Comparison of ENCODE assay signal across 23 mouse cellular contexts in genomic region chr5:24299845-24300589, GRCm38 (mm10). TPM values are rescaled to one million over a fixed set of nuclear protein-coding genes. Genes with fewer than 3 reads are reported as not detected.
DNase-seq lines count a peak whose midpoint lies in the region; ATAC-seq and TF ChIP-seq lines count a peak whose summit lies in the region.
"Had no signal": no experiment of that assay in that cellular context is flagged by ENCODE, and none has a peak within 500 bp of the region (broad histone marks: within the 10 kb centered on the region; RNA-seq: fewer than 3 reads in every experiment).

No protein-coding gene starts in this region.

- peaks cover 10% of the 10 kb centered on the region; the same call in 1 of the 2 replicates for H3K4me1 ChIP-seq in heart, embryonic 13.5 days
- no peaks in the 10 kb centered on the region for H3K4me1 ChIP-seq in forebrain, embryonic 15.5 days
- H3K4me1 ChIP-seq: forebrain, embryonic 13.5 days; intestine, embryonic 15.5 days; neural tube, embryonic 15.5 days; stomach, embryonic 15.5 days had no signal

- H3K9ac ChIP-seq in heart, embryonic 13.5 days, result no peak overlapping the region
- no peak overlapping the region for H3K9ac ChIP-seq in forebrain, embryonic 15.5 days (replicated peaks)
- H3K9ac ChIP-seq: forebrain, embryonic 13.5 days; intestine, embryonic 15.5 days; neural tube, embryonic 15.5 days; stomach, embryonic 15.5 days had no signal

- H3ac ChIP-seq in myocyte (ENCODE audit: control insufficient read depth, insufficient read length), result no peak overlapping the region

- no peaks in the 10 kb centered on the region for H3K79me2 ChIP-seq in myocyte (ENCODE audit: control insufficient read depth, insufficient read depth)

- DNase-seq in adrenal gland, postnatal 14 days, result peak; percentile 27
- DNase-seq in adrenal gland, postnatal 4 days (ENCODE audit: low spot score in 2 of 2), result no peak
- DNase-seq in left cerebral cortex, postnatal 4 days, result peak; percentile 49
- no peak for DNase-seq in left cerebral cortex, postnatal 10 days (ENCODE audit: extremely low spot score in 1 of 2, low spot score in 2 of 2)
- DNase-seq in thymus, postnatal 10 days (ENCODE audit: low spot score in 2 of 2), result no peak
- DNase-seq: cerebellum, adult 11-12 months; embryo, embryonic 11 days; gastrocnemius, adult 2 months; lung, adult 2 months; right cerebral cortex, adult 18-20 months; spleen, adult 18-20 months; thymus, postnatal 25 days had no signal

- no peak for ATAC-seq in heart, embryonic 13.5 days (ENCODE audit: extremely low read depth, insufficient number of reproducible peaks, low FRiP score, low TSS enrichment)
- ATAC-seq in forebrain, embryonic 15.5 days (replicated peaks), result no peak
- ATAC-seq: forebrain, embryonic 13.5 days; intestine, embryonic 15.5 days; Patski had no signal

- 0 out of 2 replicates have a peak, but pooled peaks cover 2% of the 10 kb centered on the region for H3K9me3 ChIP-seq in heart, embryonic 13.5 days
- no peaks in the 10 kb centered on the region for H3K9me3 ChIP-seq in forebrain, embryonic 15.5 days
- H3K9me3 ChIP-seq: intestine, embryonic 15.5 days; neural tube, embryonic 15.5 days; stomach, embryonic 15.5 days had no signal

- no peaks in the 10 kb centered on the region for H3K36me3 ChIP-seq in heart, embryonic 13.5 days
- H3K36me3 ChIP-seq in myocyte (ENCODE audit: control insufficient read depth, insufficient read depth), result no peaks in the 10 kb centered on the region
- H3K36me3 ChIP-seq in forebrain, embryonic 15.5 days, result no peaks in the 10 kb centered on the region
- H3K36me3 ChIP-seq: hindbrain, embryonic 10.5 days; intestine, embryonic 15.5 days; neural tube, embryonic 15.5 days; stomach, embryonic 15.5 days had no signal

- WGBS in heart, embryonic 13.5 days, result 26% methylated on average over 5 of the region's 5 CpGs
- WGBS in forebrain, embryonic 15.5 days, result 62% methylated on average over 5 of the region's 5 CpGs

- H3K4me2 ChIP-seq in heart, embryonic 13.5 days, result no peak overlapping the region
- H3K4me2 ChIP-seq in myocyte (ENCODE audit: low read depth), result peak overlapping the region; percentile 3
- no peak overlapping the region for H3K4me2 ChIP-seq in forebrain, embryonic 15.5 days (replicated peaks)
- H3K4me2 ChIP-seq: forebrain, embryonic 13.5 days; intestine, embryonic 15.5 days; neural tube, embryonic 15.5 days; stomach, embryonic 15.5 days had no signal

- intact Hi-C loops in left cerebral cortex, postnatal 4 days (cut with DNase I), result no loop called here
- intact Hi-C loops in left cerebral cortex, postnatal 10 days (cut with DNase I), result no loop called here

- peak overlapping the region; percentile 39; the same call in 1 of the 2 replicates for H3K27ac ChIP-seq in heart, embryonic 13.5 days (replicated peaks)
- no peak overlapping the region for H3K27ac ChIP-seq in forebrain, embryonic 15.5 days (replicated peaks)
- H3K27ac ChIP-seq: forebrain, embryonic 13.5 days; gastrocnemius, adult 2 months; hindbrain, embryonic 10.5 days; intestine, embryonic 15.5 days; kidney, postnatal 0 days; neural tube, embryonic 15.5 days; stomach, embryonic 15.5 days had no signal

- H3K27me3 ChIP-seq in heart, embryonic 13.5 days (replicated peaks), result peaks cover 4% of the 10 kb centered on the region; the same call in 1 of the 2 replicates
- no peaks in the 10 kb centered on the region for H3K27me3 ChIP-seq in myocyte (ENCODE audit: control insufficient read depth, insufficient read depth, insufficient read length)
- H3K27me3 ChIP-seq in forebrain, embryonic 15.5 days, result no peaks in the 10 kb centered on the region
- H3K27me3 ChIP-seq: forebrain, embryonic 13.5 days; intestine, embryonic 15.5 days; neural tube, embryonic 15.5 days; Patski; stomach, embryonic 15.5 days had no signal

- no peak overlapping the region for H3K4me3 ChIP-seq in heart, embryonic 13.5 days
- no peak overlapping the region for H3K4me3 ChIP-seq in myocyte
- H3K4me3 ChIP-seq in forebrain, embryonic 15.5 days, result no peak overlapping the region
- H3K4me3 ChIP-seq: forebrain, embryonic 13.5 days; gastrocnemius, adult 2 months; hindbrain, embryonic 10.5 days; intestine, embryonic 15.5 days; neural tube, embryonic 15.5 days; stomach, embryonic 15.5 days had no signal

- TF ChIP-seq POLR2A in myocyte (IDR thresholded peaks at IDR 0.05; ENCODE audit: insufficient read length, low read depth), result no peak

TF ChIP-seq in myocyte, 11 proteins besides CTCF, POLR2A, EP300 and RAD21:
- no peak for TF ChIP-seq USF1 (IDR thresholded peaks at IDR 0.05; ENCODE audit: low read depth)
- no peak for TF ChIP-seq TCF3 (IDR thresholded peaks at IDR 0.05; ENCODE audit: insufficient read length, low read depth)
- TF ChIP-seq MYOD1 (IDR thresholded peaks at IDR 0.05; ENCODE audit: control insufficient read depth in 1 of 3, insufficient read length in 2 of 3, low read depth in 2 of 3), result peak in 1 of 3 experiments; percentile 20

RNA-seq across cellular contexts. Expression of gene Kcnh2, which starts 51.4 kb away (rescaled TPM):
- 10.7 and 11.1 TPM in 2 replicates for total RNA-seq in adrenal gland, postnatal 14 days (2021)
- 10 to 100 TPM; 38.6 to 42.4 TPM for total RNA-seq in adrenal gland, postnatal 4 days (2021)
- total RNA-seq in left cerebral cortex, postnatal 4 days (2021), result 10 to 100 TPM; 16.4 to 21.2 TPM
- 10 to 100 TPM; 17.0 to 19.3 TPM for total RNA-seq in left cerebral cortex, postnatal 10 days (2021)
- polyA plus RNA-seq in heart, embryonic 13.5 days (2015; fragmentation: Nextera tagmentation; extraction: Ambion mirVana), result 24.4 and 26.2 TPM in 2 replicates
- polyA plus RNA-seq in myocyte (2012; fragmentation: generic; extraction: Trizol), result 10.3 TPM
- 5.2 and 6.4 TPM in 2 replicates for polyA plus RNA-seq in forebrain, embryonic 15.5 days (2015; fragmentation: Nextera tagmentation; extraction: Ambion mirVana)
- total RNA-seq: liver, adult 2 months had no signal
- polyA plus RNA-seq: liver, adult 2 months had no signal

Comparison
In these comparisons a context has a peak if more than half of its experiments do, and no peak if none do; other contexts are left out.
1. DNase-seq: peak in adrenal gland, postnatal 14 days (single experiment) and left cerebral cortex, postnatal 4 days (single experiment); none in adrenal gland, postnatal 4 days (0 of 2), left cerebral cortex, postnatal 10 days (0 of 2) and thymus, postnatal 10 days (0 of 2).